Mouse (Mus musculus) heart, postnatal 0 days (tissue): ENCODE data around the gene Palm3.

Source experiments
- CTCF ChIP-seq: IDR thresholded peaks from 2 replicates; pipeline ENCODE4 v1.5.1; 2016; ENCODE audit warnings: antibody characterized with exemption, control low read depth, low read depth
- EP300 ChIP-seq: IDR thresholded peaks from 2 replicates; pipeline ENCODE4 v1.6.1; 2016; ENCODE audit warnings: antibody characterized with exemption, low read depth

- TF ChIP-seq CTCF (no peak), EP300 (no peak)
These were observed 50.6 kb downstream of the Palm3 start for GRCm38 (mm10) chr8:84071921-84072320.
